Mouse (Mus musculus) granulocyte monocyte progenitor cell, adult 5-6 weeks (primary cell): ENCODE data around the gene Sh3kbp1. TPM values are rescaled to one million over a fixed set of nuclear protein-coding genes. Genes with fewer than 3 reads are reported as not detected.
"Not testable (repeated sequence)": the region's sequence is repeated elsewhere in the genome, so short reads cannot be mapped to it uniquely, and the experiment has no call there.

Experiments used
- ATAC-seq: replicated peaks from 2 replicates; pipeline ENCODE4 v1.8.0; 2016; ENCODE audit warnings: mild to moderate bottlenecking, moderate TSS enrichment, inconsistent platforms; ENCODE audit not compliant: poor library complexity, severe bottlenecking
- total RNA-seq, 2 experiments: library from RNA; stranded (forward) in 1 of 2; stranded (reverse) in 1 of 2; fragments of 200-712, 200-1000 nt in 1 of 2; fragments of >200 nt in 1 of 2; fragmentation: Nextera tagmentation in 1 of 2; gene quantifications; 2 replicates each; pipeline ENCODE4 v1.2.3; 2014 to 2017

Gene Sh3kbp1
- total RNA-seq (2014; fragmentation: Nextera tagmentation) (69.4 and 70.6 TPM in 2 replicates), total RNA-seq (2017) (92.0 and 99.7 TPM in 2 replicates)

DNA sequence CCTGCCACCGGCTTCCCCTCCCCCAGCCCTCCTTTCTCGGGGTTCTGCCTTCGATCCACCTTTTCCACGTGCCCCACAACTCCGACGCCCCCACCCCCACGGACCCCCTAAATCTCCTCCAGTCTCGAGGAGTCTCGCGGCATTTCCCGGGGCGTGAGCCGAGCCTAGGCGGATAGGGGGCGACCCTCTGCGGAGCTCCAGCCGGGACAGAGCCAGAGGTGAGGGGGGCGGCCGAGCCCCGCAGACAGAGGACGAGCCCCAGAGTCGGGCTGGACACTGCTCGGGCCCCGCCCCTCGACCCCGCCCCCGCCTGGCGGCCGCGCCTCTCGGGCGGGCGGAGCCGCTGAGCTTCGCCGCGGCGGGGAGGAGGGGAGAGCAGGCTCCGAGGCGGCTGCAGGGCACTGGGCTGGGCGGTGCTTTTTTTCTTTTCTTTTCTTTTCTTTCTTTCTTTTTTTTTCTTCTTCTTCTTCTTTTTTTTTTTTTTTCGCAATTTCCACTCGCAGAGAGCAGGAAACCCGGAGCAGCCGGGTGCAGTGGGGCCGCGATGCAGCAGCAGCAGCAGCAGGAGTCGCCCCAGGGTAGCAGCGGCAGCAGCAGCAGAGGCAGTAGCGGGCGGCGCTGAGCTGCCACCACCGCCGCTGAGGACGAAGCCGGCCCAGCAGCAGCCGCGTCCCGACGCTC lies at the start of gene Sh3kbp1:
Sh3kbp1 (plus strand) TSS at position 366 of the 681 bp plus-strand sequence.
- ATAC-seq: peak; percentile 77

DNA sequence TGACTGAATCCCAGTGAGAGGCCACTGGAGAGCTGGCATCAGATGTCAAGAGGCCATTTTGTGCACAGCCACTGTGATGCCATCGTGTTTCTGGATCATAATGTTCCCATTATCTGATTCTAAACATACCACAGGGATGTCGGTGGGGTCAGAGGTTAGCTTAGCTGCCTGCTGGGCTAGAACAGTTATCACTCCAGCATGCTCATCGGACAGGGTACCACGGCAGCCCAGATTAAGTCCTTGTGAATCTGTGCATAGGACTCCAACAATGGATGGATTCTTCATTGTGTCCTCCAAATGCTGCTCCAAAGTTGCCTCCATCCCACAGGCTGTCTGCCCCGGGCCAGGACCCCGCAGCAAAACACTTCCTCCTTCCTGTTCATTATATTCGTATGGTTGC lies 42.3 kb upstream of the Sh3kbp1 start:
- ATAC-seq: not testable (repeated sequence)

DNA sequence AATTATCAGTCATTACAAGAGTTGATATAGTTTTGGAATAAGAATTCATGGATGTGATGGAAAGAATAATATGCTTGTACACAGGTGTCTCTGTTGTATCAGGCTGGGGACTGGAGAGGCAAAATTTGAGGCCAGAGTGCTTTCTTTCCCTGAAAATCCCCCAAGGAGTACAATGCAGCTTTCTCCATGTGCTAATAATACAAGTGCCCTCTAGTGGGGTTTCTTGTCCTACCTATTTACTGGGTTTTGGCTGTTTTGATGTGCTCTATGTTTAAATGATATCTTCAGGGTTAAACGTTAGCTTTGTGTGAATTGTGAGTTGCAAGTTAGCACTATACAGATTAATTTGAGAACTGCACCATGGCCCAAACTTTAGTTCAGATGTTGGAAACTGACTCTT lies 35.4 kb upstream of the Sh3kbp1 start:
- ATAC-seq: no peak

DNA sequence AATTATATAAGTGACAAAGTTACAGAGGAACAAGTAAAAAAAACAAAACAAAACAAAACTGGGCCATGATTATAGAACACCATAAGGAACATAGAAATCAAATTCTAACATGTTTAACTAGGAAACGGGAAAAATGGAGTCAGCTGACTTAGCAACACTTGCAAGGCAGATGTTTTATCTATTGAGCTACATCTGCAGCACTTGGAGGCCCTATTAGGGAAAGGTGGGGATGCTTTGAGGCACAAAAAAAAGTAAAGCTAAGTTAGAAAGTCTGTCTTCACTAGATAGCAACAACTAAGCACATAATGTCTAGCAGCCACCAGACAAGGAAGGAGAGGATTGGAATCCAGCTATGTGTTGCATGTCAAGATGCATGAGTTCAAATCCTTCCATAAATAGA lies 29.6 kb upstream of the Sh3kbp1 start:
- no peak for ATAC-seq

DNA sequence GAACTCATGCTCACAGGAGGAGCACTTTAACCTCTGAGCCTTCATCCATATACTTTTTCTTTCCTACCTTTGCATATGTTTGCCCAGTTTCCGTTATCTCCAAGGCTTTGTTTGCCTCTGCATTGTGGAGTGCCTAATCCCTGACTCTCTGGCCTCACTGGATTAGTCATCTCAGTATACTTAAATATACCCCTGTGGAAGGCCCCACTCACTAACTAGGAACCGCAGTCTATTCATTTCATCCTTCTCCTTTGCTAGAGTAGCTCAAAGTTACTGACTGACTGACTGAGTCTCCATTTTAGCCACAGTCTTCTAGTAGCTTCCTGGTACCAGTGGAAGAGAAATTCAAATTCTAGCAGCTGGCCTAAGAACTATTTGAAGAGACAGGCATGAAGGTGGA lies 22.2 kb upstream of the Sh3kbp1 start:
- ATAC-seq: no peak

DNA sequence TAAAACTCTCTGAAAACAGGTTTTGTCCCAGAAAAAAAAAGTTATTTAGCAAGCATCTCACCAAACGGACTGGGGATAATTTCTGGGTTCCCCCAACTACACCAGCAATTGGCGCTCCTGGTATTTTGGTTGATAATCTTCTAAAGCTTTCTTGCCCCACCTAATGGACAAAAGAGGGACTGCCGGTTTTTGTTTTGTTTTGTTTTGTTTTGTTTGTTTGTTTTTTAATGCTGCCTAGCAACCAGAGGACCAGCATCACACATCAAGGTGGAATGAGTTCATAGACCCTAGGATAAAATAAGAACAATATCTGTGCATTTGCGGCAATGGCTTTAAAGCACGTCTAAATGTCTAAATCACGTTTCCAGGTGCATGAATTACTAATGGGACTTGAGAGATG lies 20.1 kb upstream of the Sh3kbp1 start:
- peak; percentile 73 for ATAC-seq

DNA sequence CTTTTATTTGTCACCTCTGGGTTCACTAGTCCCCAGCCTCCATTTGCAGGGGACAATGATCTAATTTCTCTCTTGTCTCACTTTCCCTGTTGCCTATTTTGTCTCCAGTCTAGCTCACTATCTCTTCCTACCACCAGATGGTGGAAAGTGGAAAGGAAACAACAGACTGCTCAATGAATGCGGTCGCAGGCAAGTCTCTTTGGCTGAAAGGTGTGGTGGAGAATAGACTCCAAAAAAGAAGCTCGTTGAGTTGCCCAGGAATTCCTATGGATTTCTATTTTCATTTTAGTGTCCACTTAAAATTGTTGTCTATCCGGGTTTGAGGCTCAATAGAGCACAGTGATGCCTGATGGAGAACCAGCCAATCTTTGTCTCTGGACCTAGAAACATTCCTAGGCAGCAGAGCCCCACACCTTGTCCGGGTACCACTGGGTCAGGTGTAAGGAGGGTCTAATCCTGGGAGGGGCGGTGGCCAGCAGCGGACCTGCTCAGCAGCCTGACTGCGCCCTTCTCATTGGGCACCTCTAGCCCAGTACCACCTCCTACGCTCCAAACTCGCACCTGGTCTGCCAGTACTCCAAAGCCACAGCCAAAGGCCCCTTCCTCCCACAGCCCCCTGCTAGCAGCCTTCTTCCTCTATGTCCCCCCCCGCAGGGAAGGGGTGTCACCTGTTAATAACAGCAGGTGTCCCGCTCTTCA lies 715 bp upstream of the Sh3kbp1 start:
- peak; percentile 40 for ATAC-seq

DNA sequence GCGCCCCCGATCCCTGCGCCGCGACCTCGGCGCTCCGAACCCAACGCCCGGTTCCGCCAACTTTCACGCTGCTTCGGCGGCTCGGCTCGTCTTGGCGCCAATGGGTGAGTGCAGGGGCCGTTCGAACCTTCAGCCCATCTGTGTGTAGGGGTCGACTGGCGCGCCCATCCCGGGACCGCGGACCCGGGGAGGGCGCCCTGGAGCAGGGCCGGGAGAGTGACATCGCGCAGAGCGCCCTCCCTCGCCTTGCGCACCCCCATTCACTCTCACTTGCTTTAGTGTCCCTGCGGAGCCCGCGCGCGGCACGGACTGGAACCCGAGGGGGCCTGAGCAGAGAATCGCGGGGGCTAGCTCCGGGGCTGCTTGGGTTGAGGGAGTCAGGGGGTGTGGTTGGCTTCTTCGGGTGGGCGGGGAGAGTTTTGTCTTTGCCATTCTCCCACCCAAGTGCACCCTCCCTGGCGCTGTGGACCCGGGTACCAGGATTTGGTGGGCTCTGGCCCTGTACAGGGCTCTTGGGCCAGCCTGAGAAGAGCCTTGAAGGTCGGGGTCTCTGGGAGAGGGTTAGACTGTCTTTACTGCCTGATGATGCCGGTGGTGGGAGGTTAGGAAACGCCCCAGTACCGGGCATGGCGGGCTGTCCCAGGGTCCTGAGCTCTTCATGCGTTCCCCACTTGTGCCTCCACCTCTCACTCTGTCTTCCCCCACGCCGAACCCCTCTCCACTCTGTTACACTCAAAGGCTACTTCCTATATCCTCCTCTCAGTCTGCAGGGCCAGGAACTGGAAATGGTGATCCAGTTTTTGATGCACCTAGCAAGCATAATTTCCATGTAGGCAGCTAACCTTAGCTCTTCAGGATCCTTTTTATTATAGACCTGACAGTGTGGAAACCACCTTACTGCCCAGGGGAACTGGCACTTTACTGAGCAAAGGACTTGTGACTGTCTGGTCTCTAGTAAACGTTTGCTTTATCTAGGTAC lies 805 bp downstream of the Sh3kbp1 start:
- ATAC-seq: peak; percentile 34

DNA sequence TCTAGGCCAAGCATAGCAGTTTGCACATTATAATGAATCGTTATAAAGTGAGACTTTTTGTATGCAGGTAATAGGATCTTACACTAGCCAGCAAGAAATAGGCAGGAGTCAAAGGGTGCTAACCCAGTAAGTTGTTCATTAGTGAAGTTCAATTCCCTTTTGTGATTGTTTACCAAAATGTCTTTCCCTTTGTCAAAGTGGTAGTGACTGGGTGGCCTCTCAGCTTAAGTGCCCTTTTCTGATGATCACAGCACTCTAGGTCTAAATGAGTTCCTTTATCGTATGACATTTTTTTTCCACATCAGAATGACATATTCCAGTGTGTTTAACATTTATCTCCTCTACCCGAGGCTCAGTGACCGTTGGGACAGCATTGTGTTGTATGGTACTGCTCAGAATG lies 1.6 kb downstream of the Sh3kbp1 start:
- ATAC-seq: no peak

DNA sequence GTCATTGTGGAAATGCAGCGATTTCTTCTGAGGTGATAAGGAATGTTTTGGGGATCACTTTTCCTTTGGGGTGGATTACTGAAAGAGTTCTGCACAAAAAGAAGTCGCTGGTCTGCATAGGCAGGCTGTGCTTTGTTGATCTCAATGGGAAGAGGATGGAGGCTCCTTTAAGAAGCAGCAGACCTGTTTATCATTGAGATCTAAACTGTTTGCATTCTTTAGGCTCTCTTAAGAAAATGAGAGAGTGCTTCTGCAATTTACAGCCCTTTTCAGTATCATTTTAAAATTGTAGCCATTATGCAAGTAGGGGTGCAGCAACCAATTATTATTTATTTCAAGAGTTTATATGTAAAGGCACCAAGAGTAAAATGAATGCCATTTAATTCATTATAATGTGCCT lies 2.1 kb downstream of the Sh3kbp1 start:
- ATAC-seq: no peak

DNA sequence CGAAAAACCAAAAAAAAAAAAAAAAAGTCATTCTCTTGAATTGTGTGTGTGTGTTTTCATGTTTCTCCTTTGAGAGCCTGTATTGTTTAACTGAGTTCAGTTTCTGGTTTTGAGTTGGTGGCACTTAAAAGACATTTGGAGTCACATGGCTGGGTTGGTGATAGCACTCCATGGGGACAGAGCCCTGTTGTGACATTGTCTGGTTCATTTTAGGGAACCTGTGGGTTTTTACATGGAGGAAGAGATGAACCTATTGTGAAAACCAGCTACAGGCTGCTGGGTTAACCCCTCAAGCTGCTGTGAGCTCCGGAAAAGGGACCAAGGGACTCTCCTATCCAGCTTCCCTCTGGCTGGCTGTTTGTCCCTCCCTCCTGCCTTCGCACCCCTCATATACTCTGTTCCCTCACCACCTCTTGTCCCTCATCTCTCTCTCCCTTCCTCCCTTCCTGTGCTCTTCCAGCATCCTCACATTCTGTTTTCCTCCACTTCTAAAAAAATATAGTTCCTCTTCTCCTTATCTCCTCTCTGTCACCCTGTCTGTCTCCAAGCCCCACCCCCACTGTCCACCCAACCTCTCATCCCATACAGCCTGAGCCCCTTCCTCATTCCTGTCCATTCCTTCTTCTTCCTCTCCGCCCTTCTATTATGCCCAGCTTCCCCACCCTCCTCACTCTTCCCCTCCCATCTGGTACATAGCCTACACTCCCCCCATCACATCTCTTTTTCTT lies 11.6 kb downstream of the Sh3kbp1 start:
- ATAC-seq: peak; percentile 96

DNA sequence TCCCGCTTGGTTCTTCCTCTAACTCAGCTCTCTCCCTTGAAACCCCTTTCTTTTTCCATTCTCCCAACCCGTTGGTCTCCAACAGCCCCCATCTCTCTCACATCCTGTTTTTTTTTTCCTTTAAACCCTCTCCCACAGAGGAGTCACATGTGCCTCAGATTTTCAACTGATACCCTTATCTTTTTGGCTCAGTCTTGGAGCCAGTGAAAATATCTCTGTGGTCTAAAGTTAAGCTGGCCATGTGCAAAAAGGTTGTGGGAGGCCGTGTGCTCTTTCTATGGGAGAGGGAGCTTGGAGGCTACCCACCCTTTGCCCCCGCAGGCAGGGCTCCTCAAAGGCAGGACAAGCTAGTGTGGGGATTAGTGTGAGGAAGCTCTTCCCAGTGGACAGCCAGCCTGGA lies 12.9 kb downstream of the Sh3kbp1 start:
- peak; percentile 25 for ATAC-seq

DNA sequence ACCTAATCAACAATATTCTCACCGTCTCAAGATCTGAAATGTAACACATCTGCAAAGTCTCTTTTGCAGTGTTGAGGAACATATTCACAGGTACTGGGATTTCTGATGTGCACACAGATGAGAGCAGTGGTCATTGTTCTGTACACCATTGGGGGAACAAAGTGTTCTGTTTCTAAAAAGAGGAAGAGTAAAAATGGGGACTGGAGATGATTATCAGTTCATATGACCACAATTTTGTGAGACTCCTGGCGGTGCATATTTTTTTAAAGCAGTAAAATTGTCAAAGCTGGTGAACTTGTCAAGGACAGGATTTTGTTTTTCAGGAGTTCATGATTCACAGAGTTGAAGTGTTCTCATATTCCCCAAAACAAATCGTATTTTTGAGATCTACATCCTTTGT lies 18.2 kb downstream of the Sh3kbp1 start:
- ATAC-seq: peak; percentile 57

DNA sequence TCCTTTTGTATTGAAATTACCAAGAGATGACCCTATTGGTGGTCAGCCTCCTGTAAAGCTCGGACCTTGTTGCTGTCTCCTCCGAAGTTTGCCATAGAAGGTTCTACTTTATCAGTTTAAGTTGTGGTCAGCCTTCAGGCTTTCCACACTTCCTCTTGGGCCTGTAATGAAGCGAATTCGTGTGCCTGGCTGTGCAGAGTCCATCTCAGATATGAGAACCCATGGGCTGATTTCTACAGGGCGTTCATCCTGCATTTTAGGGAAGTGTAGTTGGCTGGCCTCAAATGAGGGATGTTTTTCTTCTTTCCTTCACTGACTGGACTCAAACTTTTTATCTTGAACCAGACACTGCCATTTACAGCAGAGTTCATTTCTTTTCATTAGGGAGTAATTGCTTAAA lies 20.5 kb downstream of the Sh3kbp1 start:
- peak; percentile 85 for ATAC-seq

DNA sequence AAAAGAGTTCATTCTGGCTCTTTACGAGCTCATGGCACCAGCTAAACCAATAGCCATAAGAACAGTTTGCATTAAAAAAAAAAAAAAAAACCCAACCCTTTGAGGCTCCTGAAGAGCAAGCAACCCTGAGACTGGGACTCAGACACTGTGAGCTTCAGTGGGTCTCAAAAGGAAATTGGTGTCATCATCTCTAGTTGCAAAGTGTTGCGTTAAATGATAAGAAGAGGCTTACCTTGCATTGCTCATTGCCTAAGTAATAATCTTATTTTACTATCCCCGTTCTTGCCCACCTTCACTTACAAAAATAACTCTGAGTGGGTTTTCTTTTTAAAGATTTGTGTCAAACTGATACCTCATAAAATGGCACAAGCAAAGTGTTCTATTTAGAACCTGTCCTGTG lies 21.5 kb downstream of the Sh3kbp1 start:
- ATAC-seq: 0 out of 2 replicates have a peak, but pooled peaks have one; percentile 8

DNA sequence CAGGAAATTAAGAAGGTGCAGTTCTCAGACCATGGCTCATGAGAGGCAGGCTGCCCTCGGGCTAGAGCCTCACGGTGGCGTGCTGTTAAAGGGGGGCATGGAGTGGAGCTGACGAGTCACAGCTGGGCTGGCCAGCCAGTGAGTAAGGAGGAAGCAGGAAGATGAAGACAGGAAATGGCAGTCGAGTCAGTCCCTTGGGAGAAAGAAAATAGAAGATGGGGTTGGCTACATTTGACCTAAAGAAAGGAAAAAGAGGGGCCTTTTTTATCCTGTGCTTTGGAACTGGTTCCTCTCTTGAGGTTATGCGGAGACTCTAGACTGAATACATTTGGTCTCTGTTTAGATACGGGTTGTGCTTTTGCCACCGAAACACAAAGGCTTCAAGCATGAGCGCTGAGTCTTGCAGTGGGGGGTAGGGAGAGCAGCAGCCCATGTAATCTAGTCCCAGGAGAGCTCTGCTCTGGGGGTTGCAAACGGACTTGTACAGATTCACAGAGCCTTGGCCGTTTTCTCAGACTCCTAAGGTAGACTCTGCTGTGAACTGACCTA lies 23.1 kb downstream of the Sh3kbp1 start:
- peak; percentile 36 for ATAC-seq

DNA sequence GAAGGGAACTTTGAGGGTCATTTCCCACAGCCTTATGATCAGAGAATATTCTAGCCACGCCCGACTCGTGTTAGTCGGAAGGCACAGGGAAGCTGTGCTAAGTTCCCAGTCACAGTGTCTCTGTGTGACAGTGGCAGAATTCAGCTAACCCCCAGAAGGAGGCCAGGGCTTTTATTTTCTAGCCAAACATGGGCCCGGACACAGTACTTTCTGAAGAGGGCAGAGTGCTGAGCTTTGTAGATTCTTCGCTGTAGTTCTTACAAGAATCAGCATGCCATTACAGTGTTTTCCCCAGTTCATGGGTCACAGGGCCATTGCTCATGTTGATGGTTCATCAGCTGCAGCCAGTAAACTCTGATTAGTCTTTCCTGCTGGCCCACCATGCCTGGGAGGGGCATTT lies 23.7 kb downstream of the Sh3kbp1 start:
- ATAC-seq: no peak

DNA sequence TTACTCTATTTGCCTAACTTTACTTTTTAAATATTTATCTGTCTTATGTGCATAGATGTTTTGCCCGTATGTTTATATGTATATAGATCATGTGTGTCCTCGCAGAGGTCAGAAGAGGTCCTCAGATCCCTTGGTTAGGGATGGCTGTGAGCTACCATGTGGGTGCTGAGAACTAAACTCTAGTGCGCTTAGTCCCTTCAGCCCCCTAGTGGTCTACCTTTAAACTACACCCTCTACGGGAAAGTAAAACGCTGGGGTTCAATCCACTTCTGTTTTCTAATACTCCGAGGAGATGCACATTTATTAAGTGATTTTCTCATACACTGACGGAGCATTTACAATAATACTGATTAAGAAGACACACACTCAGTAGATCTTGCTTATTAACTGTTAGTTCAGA lies 44.3 kb downstream of the Sh3kbp1 start:
- ATAC-seq: peak; percentile 54

DNA sequence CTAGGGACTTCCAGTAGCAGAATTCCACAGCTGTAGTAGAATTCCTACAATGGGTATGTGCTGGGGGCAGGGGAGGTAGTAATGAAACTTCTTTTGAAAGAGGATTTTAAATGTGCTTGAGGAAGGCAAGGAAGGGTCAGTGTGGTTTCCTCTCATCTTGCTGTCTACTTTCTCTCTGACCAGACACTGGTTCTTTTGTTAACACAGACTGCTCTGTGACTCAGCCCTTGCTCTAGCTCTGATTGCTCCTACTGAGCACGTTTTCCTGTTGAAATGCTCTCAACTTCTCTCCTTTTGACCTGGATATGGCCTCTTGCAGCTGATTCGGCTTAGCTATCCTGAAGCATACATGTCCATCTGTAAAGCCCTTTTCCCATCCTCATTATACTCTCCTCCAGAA lies 45.4 kb downstream of the Sh3kbp1 start:
- no peak for ATAC-seq

DNA sequence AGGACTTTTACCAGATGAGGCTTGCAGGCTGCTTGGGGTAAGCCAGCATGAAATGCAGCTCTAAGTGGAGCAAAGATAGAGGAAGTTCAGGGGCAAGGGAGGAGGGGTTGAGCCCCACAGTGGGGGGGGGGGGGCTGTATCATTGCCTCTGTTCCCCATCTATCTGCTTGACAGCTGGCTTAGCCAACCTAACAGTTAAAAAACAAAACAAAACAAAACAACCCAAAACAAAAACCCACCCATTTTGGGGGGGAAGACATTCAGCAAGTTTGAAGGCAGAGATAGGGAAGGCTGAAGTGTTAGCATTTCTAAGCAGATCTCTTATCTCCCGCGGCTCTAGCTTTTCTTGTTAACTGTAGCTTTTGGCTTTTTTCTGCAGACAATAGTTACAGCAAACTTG lies 49.2 kb downstream of the Sh3kbp1 start:
- peak; percentile 75 for ATAC-seq
